Mouse (Mus musculus): Measurements from ENCODE around the gene Fdxacb1. TPM values are rescaled to one million over a fixed set of nuclear protein-coding genes. Genes with fewer than 3 reads are reported as not detected.

Fdxacb1 gene
- total RNA-seq, 2 experiments from 2014 or later = 6.0 to 6.9 TPM

DNA sequence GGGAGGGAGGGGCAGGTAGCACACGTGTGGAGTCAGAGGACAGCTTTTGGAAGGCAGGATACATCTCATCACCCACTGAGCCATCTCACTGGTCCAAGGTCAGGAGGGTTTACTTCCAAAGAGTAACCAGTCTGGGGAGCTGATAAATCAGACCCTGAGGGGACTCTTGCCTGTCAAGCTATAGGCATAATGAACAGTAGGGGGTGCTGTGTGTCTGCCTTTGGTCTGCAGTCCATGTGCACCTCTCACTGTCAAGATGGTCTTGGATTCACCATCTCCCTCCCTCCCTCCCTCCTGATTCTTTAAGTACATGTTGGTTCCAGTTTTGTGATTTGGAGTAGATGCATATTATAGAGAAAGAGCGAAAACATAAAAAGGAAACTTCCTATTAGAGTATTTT, 32.9 kb downstream of the Fdxacb1 start:
- peak; percentile 87 for ATAC-seq (replicated peaks; ENCODE audit: poor library complexity)

DNA sequence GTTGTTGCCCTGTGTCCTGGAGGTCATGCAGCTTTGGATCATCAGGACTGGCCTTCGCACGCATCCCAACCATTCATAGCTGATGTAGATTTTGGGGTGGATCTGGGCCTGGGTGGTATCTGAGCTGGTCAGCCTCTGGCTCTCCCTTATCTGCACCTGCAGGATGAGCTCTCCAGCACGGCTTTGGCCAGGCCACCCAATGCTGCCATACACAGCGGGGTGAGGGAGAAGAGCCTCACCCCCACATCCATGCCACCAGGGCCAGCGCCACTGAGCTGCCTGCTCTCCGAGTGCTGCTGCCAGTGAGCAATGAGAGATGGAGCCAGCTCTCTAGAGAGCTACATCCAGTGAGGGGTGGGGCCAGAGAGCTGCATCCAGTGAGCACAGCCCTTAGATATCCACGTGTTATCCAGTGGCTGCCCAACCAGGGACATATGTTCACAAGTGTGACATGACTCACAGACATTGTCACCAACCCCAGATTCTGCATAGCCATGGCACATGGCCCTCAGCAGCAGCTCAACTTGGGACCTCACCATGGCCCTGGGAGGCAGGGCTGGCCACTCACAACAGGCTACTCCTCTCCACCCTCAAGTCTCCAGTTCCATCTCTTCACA, 35.1 kb downstream of the Fdxacb1 start:
- ATAC-seq (replicated peaks; ENCODE audit: poor library complexity) = peak; percentile 70

DNA sequence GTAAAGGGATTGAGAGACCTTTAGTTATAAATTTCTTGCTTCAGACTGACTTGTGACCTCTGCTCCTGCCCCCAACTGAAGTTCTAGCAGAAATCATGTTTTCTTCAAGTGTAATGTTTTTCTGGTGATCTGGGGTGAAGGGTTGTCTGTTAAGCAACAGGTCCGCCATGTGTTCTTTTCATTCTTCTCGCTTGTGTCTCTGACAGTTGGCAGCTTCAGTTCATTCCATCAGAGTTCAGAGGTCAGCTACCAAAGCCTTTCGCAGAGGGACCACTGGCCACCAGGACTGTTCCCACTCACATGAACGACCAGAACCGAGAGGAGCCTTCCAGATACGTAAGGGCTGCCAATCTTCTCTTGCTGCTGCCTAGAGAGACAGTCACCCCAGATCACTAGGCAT, 40.4 kb downstream of the Fdxacb1 start:
- no peak for ATAC-seq (replicated peaks; ENCODE audit: poor library complexity)

DNA sequence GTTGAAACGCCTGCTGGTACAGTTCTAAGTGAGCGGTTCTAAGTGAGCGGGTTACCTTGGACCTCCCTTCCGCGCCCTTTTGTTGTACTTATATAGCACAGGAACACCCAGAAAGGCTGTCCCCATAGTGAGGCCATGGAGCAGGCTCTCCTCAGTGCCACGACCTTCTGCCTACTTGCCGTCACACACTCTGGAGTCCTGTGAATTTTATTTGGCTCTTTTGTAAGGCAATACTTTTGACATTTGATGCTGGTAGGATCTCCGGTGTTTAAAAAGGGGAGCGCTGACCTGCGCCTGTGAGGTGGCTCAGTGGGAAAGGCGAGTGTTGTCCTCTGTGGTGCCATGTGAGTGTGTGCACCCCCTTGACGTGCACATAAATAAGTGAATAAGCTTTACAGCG, 41.1 kb downstream of the Fdxacb1 start:
- no peak for ATAC-seq (replicated peaks; ENCODE audit: poor library complexity)

DNA sequence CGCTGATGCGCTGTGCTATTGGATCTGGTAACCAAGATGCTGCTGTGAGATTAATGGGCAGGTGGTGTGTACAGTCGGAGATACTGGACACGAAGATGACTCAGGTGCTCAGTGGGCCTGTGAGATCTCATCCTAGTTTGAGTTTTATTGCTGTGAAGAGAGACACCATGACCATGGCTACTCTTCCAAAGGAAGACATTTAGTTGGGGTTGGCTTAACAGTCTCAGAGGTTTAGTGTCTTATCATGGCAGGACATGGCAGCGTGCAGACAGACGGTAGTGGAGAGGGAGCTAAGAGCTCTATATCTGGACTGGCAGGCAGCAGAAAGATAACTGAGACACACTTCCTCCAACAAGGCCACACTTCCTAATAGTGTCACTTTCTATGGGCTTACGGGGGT, 43.2 kb downstream of the Fdxacb1 start:
- peak; percentile 93 for ATAC-seq (replicated peaks; ENCODE audit: poor library complexity)

DNA sequence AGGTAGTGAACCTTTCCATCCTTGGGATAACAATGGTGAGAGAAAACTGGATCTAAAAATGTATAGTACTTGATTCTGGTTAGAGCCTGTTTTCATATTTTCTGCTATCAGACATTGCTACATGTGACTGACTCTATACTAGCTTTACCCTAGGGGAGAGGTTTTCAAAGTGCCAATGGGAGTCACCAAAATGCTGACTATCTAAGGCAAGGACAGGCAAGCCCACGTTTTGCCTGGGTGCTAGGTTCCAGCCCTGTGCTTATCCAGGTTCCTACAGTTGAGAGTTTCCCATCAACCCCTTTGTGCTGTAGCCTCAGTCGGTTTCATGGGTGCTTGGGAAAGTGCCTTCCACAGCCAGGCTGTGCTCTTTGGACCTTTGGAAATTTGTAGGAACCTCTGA, 43.7 kb downstream of the Fdxacb1 start:
- 0 out of 2 replicates have a peak, but pooled peaks have one; percentile 5 for ATAC-seq (replicated peaks; ENCODE audit: poor library complexity)

DNA sequence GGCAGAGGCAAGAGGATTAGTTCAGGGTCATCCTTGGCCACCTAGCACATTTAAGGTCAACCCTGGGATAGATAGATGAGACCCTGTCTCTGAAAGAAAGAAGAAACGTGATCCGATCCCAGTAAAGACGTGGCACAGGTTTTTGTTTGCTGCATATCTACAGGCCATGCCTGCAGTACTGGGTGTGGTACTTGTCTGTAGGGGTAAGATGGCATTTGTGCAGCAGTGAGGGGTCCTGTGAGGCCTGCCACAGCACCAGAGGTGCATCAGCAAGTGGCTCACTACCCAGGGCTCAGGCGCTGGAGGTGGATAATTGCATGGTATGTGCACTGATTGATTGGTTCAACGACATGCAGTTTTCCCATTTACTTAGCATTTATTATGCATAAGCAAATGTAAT, 45.8 kb downstream of the Fdxacb1 start:
- ATAC-seq (replicated peaks; ENCODE audit: poor library complexity) = no peak

DNA sequence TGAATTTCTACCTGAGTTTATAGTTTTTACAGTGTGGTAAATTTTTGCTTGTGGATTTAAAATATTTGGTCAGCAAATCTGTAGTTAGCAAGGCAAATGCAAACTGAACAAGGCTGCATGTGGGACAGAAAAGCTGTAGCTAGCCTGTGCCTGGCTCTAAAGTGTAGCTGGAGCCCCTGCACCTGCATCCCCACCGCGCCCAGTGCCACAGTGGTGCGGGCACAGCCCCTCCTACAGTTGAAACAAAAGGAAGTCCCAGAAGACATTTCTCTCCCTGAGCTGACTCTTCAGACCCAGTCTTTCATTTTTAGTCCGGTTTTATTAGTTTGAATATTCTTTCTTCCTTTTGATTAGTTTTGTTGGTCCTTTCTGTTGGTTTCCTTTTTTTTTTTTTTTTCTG, 47.6 kb downstream of the Fdxacb1 start:
- no peak for ATAC-seq (replicated peaks; ENCODE audit: poor library complexity)

DNA sequence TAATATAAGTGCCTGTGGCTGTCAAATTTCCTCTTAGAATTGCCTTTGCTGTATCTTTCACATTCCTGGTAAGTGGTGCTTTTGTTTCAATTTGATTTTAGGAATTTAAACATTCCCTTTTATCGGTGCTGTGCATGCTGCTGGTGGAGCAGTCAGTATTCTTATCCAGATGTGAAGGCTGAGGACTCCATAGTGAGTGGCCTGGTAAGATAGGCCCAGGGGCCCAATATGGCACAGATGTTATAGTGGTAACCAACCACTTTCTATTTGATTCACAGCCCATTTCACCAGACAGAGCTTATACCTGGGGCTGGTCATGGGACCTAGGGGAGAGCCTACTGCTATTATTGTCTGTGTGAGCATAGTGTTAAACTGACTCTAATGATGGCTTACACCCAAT, 48.5 kb downstream of the Fdxacb1 start:
- 0 out of 2 replicates have a peak, but pooled peaks have one; percentile 16 for ATAC-seq (replicated peaks; ENCODE audit: poor library complexity)

DNA sequence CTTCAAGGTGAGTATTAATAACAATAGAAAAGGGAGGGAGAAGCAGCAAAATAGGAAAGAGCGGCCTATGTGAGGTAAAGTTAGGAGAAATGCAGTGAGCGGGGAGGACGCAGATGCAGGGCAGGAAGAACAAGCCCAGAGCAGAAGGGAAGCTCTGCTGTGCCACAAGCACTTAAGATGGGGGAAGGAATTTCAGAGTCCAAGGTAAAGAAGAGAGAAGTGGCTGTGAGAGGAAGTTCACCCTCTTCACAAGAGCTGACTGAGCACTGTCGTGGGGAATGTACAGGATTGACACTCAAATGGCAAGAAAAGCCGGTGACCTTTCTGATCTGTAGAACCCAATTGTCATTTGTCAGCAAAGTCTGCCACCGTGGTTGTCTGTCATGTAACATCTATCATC, 50.0 kb downstream of the Fdxacb1 start:
- ATAC-seq (replicated peaks; ENCODE audit: poor library complexity) = 0 out of 2 replicates have a peak, but pooled peaks have one; percentile 42

DNA sequence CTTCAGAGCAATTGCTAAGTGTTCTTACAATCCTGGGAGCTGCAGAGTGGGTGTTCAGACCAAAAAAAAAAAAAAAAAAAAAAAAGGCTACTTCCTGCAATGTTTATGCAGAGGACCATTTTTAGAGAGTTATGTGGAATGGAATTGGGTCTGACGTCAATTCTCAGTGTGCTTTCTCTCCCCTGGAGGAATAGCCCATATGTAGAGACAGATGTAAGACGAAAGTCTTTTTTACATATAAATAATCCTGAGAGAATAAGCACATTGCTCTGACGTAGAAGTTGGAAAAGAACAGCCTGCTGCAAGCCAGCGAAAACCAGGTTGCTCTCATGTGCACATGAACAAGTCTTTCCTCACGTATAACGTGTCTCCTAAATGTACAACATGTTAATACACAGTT, 51.7 kb downstream of the Fdxacb1 start:
- ATAC-seq (replicated peaks; ENCODE audit: poor library complexity) = no peak

DNA sequence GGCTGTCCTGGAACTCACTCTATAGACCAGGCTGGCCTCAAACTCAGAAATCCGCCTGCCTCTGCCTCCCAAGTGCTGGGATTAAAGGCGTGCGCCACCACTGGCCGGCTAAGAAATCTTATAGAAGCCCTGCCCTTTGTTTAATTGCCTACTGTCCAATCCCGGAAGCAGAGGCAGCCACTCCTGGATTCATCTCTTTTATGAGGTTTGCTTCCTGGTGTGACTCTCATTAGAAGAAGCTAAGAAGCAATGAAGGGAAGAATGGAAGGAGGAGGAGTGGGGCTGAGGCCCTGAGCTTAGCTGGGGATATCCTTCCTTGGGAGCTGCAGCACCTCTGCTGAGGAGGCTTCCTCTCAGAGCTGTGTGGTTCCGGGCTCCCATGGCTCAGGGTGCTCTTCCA, 53.6 kb downstream of the Fdxacb1 start:
- no peak for ATAC-seq (replicated peaks; ENCODE audit: poor library complexity)

DNA sequence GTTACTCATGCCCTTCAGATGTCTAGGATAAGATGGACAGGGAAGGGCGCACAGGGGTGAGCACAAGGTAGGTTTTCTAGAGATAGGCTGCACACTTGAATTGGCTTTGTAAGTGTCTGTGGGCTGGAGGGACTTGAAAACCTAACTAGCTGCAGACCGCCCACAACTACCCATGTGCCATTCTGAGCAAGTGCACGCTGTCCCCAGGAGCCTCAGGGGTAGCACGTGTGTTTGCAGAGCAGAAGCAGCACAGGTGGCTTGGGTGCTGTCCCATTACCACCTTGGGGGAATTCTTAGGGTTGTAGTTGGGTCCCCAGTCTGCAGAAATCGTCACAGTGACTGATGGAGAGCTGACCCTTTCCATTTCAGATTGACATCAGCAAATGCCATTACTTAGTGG, 54.2 kb downstream of the Fdxacb1 start:
- ATAC-seq (replicated peaks; ENCODE audit: poor library complexity) = no peak

Other genes starting within 250 kb of the Fdxacb1 start
- 107 and 121 TPM in 2 replicates for gene Pts, start 239.5 kb upstream of the Fdxacb1 start, total RNA-seq (2015)
- gene Pts, start 239.5 kb upstream of the Fdxacb1 start, total RNA-seq (2017) = 54.6 and 63.6 TPM in 2 replicates
- gene Il18, start 213.4 kb upstream of the Fdxacb1 start, total RNA-seq (2015) = 2.9 and 5.0 TPM in 2 replicates
- 0.37 and 1.5 TPM in 2 replicates for gene Il18, start 213.4 kb upstream of the Fdxacb1 start, total RNA-seq (2017)
- gene Bco2, start 213.1 kb upstream of the Fdxacb1 start, total RNA-seq (2015) = 0.35 and 1.2 TPM in 2 replicates
- gene Bco2, start 213.1 kb upstream of the Fdxacb1 start, total RNA-seq (2017) = 0.21 and 0.61 TPM in 2 replicates
- not detected in 2 replicates for gene Tex12, start 206.9 kb upstream of the Fdxacb1 start, total RNA-seq (2015)
- gene Tex12, start 206.9 kb upstream of the Fdxacb1 start, total RNA-seq (2017) = not detected in 2 replicates
- gene Sdhd, start 164.4 kb upstream of the Fdxacb1 start, total RNA-seq (2015) = 252 and 258 TPM in 2 replicates
- 194 and 222 TPM in 2 replicates for gene Sdhd, start 164.4 kb upstream of the Fdxacb1 start, total RNA-seq (2017)
- gene Timm8b, start 164.3 kb upstream of the Fdxacb1 start, total RNA-seq (2015) = 109 and 110 TPM in 2 replicates
- 183 and 233 TPM in 2 replicates for gene Timm8b, start 164.3 kb upstream of the Fdxacb1 start, total RNA-seq (2017)
- gene Pih1d2, start 150.9 kb upstream of the Fdxacb1 start, total RNA-seq (2015) = 2.4 and 3.0 TPM in 2 replicates
- 1.9 and 2.9 TPM in 2 replicates for gene Pih1d2, start 150.9 kb upstream of the Fdxacb1 start, total RNA-seq (2017)
- 43.1 and 44.6 TPM in 2 replicates for gene Nkapd1, start 150.8 kb upstream of the Fdxacb1 start, total RNA-seq (2015)
- 42.8 and 68.2 TPM in 2 replicates for gene Nkapd1, start 150.8 kb upstream of the Fdxacb1 start, total RNA-seq (2017)
- 47.2 and 58.0 TPM in 2 replicates for gene Dlat, start 108.5 kb upstream of the Fdxacb1 start, total RNA-seq (2015)
- 47.9 and 48.0 TPM in 2 replicates for gene Dlat, start 108.5 kb upstream of the Fdxacb1 start, total RNA-seq (2017)
- 0.07 and 0.22 TPM in 2 replicates for gene Dixdc1, start 28.7 kb upstream of the Fdxacb1 start, total RNA-seq (2015)
- gene Dixdc1, start 28.7 kb upstream of the Fdxacb1 start, total RNA-seq (2017) = 0.42 and 0.44 TPM in 2 replicates
- gene 2310030G06Rik, start 21.7 kb upstream of the Fdxacb1 start, total RNA-seq (2015) = 0.64 TPM in 1 of 2 replicates, not detected in the other
- gene 2310030G06Rik, start 21.7 kb upstream of the Fdxacb1 start, total RNA-seq (2017) = 0.71 TPM in 1 of 2 replicates, not detected in the other
- 0.71 and 0.99 TPM in 2 replicates for gene Cryab, start 16.9 kb upstream of the Fdxacb1 start, total RNA-seq (2015)
- 0.34 and 0.54 TPM in 2 replicates for gene Cryab, start 16.9 kb upstream of the Fdxacb1 start, total RNA-seq (2017)
- gene Hspb2, start 15.9 kb upstream of the Fdxacb1 start, total RNA-seq (2015) = not detected in 2 replicates
- not detected in 2 replicates for gene Hspb2, start 15.9 kb upstream of the Fdxacb1 start, total RNA-seq (2017)
- 23.2 and 30.8 TPM in 2 replicates for gene Alg9, start 6.8 kb downstream of the Fdxacb1 start, total RNA-seq (2015)
- gene Alg9, start 6.8 kb downstream of the Fdxacb1 start, total RNA-seq (2017) = 21.4 and 24.7 TPM in 2 replicates
- 19.5 and 19.7 TPM in 2 replicates for gene 1110032A03Rik, start 7.3 kb downstream of the Fdxacb1 start, total RNA-seq (2015)
- gene 1110032A03Rik, start 7.3 kb downstream of the Fdxacb1 start, total RNA-seq (2017) = 13.3 and 16.4 TPM in 2 replicates
- gene Ppp2r1b, start 77.1 kb downstream of the Fdxacb1 start, total RNA-seq (2015) = 39.5 and 40.0 TPM in 2 replicates
- gene Ppp2r1b, start 77.1 kb downstream of the Fdxacb1 start, total RNA-seq (2017) = 47.9 and 55.2 TPM in 2 replicates
- gene Sik2, start 240.8 kb downstream of the Fdxacb1 start, total RNA-seq (2015) = 27.1 and 27.3 TPM in 2 replicates
- 12.3 and 19.8 TPM in 2 replicates for gene Sik2, start 240.8 kb downstream of the Fdxacb1 start, total RNA-seq (2017)